Mouse (Mus musculus): Measurements from ENCODE around the gene Lhfpl2. TPM values are rescaled to one million over a fixed set of nuclear protein-coding genes. Genes with fewer than 3 reads are reported as not detected.
A peak's percentile ranks its signal among the peaks of the same experiment; 100 is the strongest.

Gene Lhfpl2
- polyA plus RNA-seq, 1 experiment from 2014 or later: 10.2 TPM

DNA sequence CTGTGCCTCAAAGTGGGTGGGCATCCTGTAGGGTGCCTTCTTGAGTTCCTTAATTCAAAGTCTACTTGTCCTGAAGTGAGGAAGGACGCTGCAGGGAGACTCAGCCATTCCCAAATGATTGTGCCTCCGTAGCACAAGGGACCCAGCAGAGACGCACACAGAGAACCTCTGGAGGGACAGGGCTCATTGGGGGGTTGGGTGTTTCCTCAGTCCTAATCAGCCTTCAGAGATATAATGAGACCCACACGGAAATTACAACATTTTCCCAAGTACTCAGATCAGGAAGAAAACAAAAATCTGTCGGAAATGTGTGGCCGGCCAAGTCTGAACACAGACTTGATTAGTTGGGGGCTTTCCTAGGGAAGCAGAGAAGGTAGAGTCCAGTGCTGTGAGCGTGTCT lies 72.8 kb downstream of the Lhfpl2 start:
- 70% methylated on average over 7 of the region's 7 CpGs for WGBS
- H3K27ac ChIP-seq (ENCODE audit: low read depth, low read length): no peak overlapping the region
- no peak for TF ChIP-seq CTCF (IDR thresholded peaks at IDR 0.05; ENCODE audit: low read depth)

DNA sequence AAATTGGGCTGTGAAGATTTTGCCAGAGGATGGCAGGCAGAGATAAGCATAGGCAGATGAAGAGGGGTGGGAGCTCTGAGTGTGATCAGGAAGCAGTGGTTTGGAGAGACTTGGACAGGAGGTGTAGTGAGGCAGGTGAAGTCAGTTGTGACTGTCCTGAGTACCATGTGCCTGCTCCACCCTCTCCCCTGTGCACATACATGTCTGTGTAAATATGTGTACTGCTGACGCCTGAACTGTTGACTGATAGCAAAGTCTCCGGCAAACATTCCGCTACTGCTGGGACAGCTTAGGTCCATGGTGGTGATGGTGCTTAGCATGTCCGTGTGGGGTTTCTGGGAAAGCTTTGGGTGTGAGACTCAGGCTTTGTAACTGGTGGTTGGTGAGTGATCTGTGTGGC lies 73.5 kb downstream of the Lhfpl2 start:
- Histone ChIP-seq H3K27ac (ENCODE audit: low read depth, low read length) (no peak overlapping the region), H3K9ac (ENCODE audit: low read depth, low read length) (no peak overlapping the region), H3K4me1 (replicated peaks; ENCODE audit: control insufficient read depth, insufficient read depth, low read length) (no peaks in the 10 kb centered on the region), H3K27me3 (replicated peaks; ENCODE audit: control insufficient read depth, insufficient read depth, low read length) (no peaks in the 10 kb centered on the region), H3K36me3 (ENCODE audit: control insufficient read depth, insufficient read depth) (no peaks in the 10 kb centered on the region), H3K9me3 (ENCODE audit: control insufficient read depth) (no peaks in the 10 kb centered on the region), H3K4me2 (replicated peaks; ENCODE audit: low read depth) (no peak overlapping the region), H3K4me3 (ENCODE audit: low read depth, low read length) (no peak overlapping the region)
- ATAC-seq: no peak
- 67% methylated on average over 4 of the region's 4 CpGs for WGBS
- no peak for TF ChIP-seq CTCF (IDR thresholded peaks at IDR 0.05; ENCODE audit: low read depth)

More for the DNA sequence above, 72.8 kb downstream of the Lhfpl2 start:
- Histone ChIP-seq H3K36me3 (ENCODE audit: control insufficient read depth, insufficient read depth) (no peaks in the 10 kb centered on the region), H3K9me3 (ENCODE audit: control insufficient read depth) (no peaks in the 10 kb centered on the region), H3K27me3 (replicated peaks; ENCODE audit: control insufficient read depth, insufficient read depth, low read length) (no peaks in the 10 kb centered on the region), H3K4me1 (replicated peaks; ENCODE audit: control insufficient read depth, insufficient read depth, low read length) (no peaks in the 10 kb centered on the region), H3K4me2 (replicated peaks; ENCODE audit: low read depth) (no peak overlapping the region), H3K9ac (ENCODE audit: low read depth, low read length) (no peak overlapping the region), H3K4me3 (ENCODE audit: low read depth, low read length) (no peak overlapping the region)
- no peak for ATAC-seq

DNA sequence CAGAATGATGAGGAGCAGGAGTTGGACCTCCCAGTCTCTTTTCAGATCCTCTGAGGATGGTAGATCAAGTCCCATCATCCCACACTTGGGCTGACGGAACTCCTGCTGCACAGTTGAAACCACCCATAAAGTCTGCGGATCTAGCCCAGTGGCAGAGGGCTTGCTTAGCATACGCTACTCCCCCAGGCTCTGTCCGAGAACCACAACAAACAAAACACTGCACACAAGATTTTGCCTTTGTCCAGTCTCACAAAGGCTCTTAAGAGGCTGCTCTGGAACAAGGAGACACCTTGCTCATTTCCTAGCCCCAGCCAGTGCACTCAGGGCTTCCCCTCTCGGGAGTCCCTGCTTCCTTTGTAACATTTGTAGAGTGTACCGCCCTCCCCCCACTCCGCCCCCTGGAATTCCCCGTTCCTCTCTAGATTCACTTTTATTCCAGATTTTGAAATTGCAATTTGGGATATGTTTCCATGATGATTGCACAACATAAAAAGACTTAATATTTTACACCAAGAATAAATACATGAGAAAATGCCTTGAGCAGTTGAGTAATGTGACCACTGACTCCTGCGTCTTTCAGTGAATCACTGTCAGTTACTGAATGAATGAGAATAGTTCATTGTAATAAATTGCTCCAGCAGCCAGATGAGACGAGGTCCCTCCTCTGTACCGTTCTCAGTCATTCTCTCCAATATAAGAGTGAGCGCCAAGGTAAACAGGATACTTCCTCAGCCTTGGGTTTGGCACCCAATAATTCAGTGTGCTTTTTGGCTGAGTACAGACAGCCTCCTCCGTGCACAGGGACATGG lies 74.8 kb downstream of the Lhfpl2 start:
- no peaks in the 10 kb centered on the region for H3K4me1 ChIP-seq (replicated peaks; ENCODE audit: control insufficient read depth, insufficient read depth, low read length)
- H3K4me3 ChIP-seq (ENCODE audit: low read depth, low read length): no peak overlapping the region
- H3K9me3 ChIP-seq (ENCODE audit: control insufficient read depth): no peaks in the 10 kb centered on the region
- WGBS: 70% methylated on average over 13 of the region's 13 CpGs
- H3K27me3 ChIP-seq (replicated peaks; ENCODE audit: control insufficient read depth, insufficient read depth, low read length): no peaks in the 10 kb centered on the region
- H3K9ac ChIP-seq (ENCODE audit: low read depth, low read length): no peak overlapping the region
- no peak for TF ChIP-seq CTCF (IDR thresholded peaks at IDR 0.05; ENCODE audit: low read depth)
- no peak overlapping the region for H3K4me2 ChIP-seq (replicated peaks; ENCODE audit: low read depth)
- no peak for ATAC-seq
- no peak overlapping the region for H3K27ac ChIP-seq (ENCODE audit: low read depth, low read length)
- no peaks in the 10 kb centered on the region for H3K36me3 ChIP-seq (ENCODE audit: control insufficient read depth, insufficient read depth)

DNA sequence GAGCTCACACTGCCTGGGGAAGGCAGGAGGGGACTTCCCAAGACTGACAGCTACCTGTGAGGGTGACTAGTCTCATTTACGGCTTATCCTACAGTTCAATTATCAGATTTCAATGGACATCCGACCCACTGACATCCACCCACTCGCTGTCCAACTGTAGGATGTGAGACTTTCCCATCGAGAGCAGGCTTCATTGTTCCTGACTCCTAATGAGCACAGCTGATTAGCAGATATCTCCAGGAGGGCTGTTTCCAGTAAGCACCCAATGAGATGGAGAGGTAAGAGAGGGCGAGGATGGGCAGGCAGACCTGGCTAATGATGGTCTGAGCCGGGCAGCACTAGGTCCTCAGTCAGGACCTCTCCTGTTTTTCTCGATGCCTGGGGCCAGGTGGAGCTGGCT lies 77.0 kb downstream of the Lhfpl2 start:
- ATAC-seq: no peak
- Histone ChIP-seq H3K27ac (ENCODE audit: low read depth, low read length) (no peak overlapping the region), H3K9me3 (ENCODE audit: control insufficient read depth) (no peaks in the 10 kb centered on the region), H3K27me3 (replicated peaks; ENCODE audit: control insufficient read depth, insufficient read depth, low read length) (no peaks in the 10 kb centered on the region), H3K36me3 (ENCODE audit: control insufficient read depth, insufficient read depth) (no peaks in the 10 kb centered on the region), H3K4me2 (replicated peaks; ENCODE audit: low read depth) (no peak overlapping the region), H3K9ac (ENCODE audit: low read depth, low read length) (no peak overlapping the region), H3K4me3 (ENCODE audit: low read depth, low read length) (no peak overlapping the region), H3K4me1 (replicated peaks; ENCODE audit: control insufficient read depth, insufficient read depth, low read length) (no peaks in the 10 kb centered on the region)
- TF ChIP-seq CTCF (IDR thresholded peaks at IDR 0.05; ENCODE audit: low read depth): no peak
- 66% methylated on average over 7 of the region's 7 CpGs for WGBS

DNA sequence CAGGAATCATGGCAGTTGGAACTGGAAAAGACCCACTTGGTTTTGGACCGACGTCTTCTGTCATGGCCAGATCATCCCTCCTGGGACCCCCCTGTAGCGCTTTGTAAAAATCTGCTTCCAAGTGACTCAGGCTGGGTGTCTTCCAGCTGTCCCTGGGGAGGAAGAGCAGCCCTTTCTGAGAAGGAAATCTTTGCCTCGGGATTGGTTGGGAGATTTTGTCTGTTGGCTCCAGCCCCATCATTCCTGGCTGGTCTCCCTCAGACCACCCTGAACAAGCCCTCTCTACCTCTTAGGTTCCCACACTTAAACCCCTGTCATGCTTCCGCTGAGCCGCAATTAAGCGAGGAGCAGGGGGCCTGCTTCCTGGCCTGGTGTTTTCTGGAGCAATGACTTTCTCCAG lies 77.6 kb downstream of the Lhfpl2 start:
- no peaks in the 10 kb centered on the region for H3K4me1 ChIP-seq (replicated peaks; ENCODE audit: control insufficient read depth, insufficient read depth, low read length)

DNA sequence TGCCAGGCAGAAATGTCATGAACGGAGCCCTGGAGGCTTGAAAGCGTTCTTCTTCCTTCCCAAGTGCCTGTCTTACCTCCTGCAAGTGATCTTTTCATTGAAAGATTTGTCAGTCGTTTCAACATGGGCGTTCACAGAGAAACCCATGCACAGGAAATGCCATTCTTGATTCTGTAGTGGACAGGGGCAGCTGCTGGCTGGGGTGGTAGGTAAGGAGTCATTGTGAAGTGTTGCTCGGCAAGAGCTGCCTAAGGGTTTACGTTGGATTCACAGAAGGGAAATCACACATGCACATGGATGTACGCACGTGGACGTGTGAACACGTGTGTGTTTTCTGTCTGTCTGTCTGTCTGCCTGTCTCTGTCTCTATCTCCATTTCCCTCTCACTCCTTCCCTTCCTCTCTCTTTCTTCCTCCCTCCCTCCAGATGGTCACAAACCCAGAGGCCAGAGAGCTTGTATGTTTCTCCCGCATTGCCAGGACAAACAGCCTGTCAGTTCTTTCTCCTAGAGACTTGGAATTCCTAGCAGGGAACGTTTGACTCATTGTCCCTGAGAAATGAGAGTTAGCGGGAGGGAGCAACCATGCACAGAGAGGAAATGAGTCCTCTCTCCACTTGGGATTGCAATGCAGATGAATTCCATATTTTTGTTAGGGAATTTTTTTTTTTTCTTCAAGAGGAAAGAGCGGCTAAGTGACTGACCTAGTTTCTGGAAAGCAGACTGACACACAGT lies 82.3 kb downstream of the Lhfpl2 start:
- H3K4me1 ChIP-seq (replicated peaks; ENCODE audit: control insufficient read depth, insufficient read depth, low read length): no peaks in the 10 kb centered on the region
- 58% methylated on average over 14 of the region's 14 CpGs for WGBS
- no peaks in the 10 kb centered on the region for H3K9me3 ChIP-seq (ENCODE audit: control insufficient read depth)
- H3K9ac ChIP-seq (ENCODE audit: low read depth, low read length): no peak overlapping the region
- H3K4me3 ChIP-seq (ENCODE audit: low read depth, low read length): no peak overlapping the region
- no peak for TF ChIP-seq CTCF (IDR thresholded peaks at IDR 0.05; ENCODE audit: low read depth)
- H3K27me3 ChIP-seq (replicated peaks; ENCODE audit: control insufficient read depth, insufficient read depth, low read length): no peaks in the 10 kb centered on the region
- no peak for ATAC-seq
- no peak overlapping the region for H3K4me2 ChIP-seq (replicated peaks; ENCODE audit: low read depth)
- no peaks in the 10 kb centered on the region for H3K36me3 ChIP-seq (ENCODE audit: control insufficient read depth, insufficient read depth)
- H3K27ac ChIP-seq (ENCODE audit: low read depth, low read length): no peak overlapping the region

More for the DNA sequence above, 77.6 kb downstream of the Lhfpl2 start:
- 54% methylated on average over 7 of the region's 7 CpGs for WGBS
- no peaks in the 10 kb centered on the region for H3K27me3 ChIP-seq (replicated peaks; ENCODE audit: control insufficient read depth, insufficient read depth, low read length)
- H3K27ac ChIP-seq (ENCODE audit: low read depth, low read length): no peak overlapping the region
- H3K9ac ChIP-seq (ENCODE audit: low read depth, low read length): no peak overlapping the region
- TF ChIP-seq CTCF (IDR thresholded peaks at IDR 0.05; ENCODE audit: low read depth): no peak
- no peaks in the 10 kb centered on the region for H3K36me3 ChIP-seq (ENCODE audit: control insufficient read depth, insufficient read depth)
- H3K4me3 ChIP-seq (ENCODE audit: low read depth, low read length): no peak overlapping the region
- no peak overlapping the region for H3K4me2 ChIP-seq (replicated peaks; ENCODE audit: low read depth)
- 0 out of 2 replicates have a peak, but pooled peaks have one; percentile 25 for ATAC-seq
- H3K9me3 ChIP-seq (ENCODE audit: control insufficient read depth): no peaks in the 10 kb centered on the region

Data from intestine, postnatal 0 days (tissue).